Mouse (Mus musculus) lung, embryonic 16.5 days (tissue): Measurements from ENCODE around the gene Plxdc1. TPM values are rescaled to one million over a fixed set of nuclear protein-coding genes. Genes with fewer than 3 reads are reported as not detected.

Experiments used
- ATAC-seq: fragments of 200-750 bp; cut with Nextera tagmentation; 2 replicates; pipeline ENCODE4 v1.8.0; 2017; ENCODE audit warnings: low read depth, mild to moderate bottlenecking, moderate library complexity
- H3K27ac ChIP-seq: fragments of 300-500 bp; sonication (generic); 2 replicates; pipeline ENCODE4 v1.5.1; 2014; ENCODE audit warnings: mild to moderate bottlenecking, control low read depth, low read length
- H3K27me3 ChIP-seq: fragments of 300-500 bp; sonication (generic); 2 replicates; pipeline ENCODE4 v1.6.1; 2014; ENCODE audit warnings: low read depth, low read length, mixed read lengths; ENCODE audit not compliant: control insufficient read depth, insufficient read depth
- H3K36me3 ChIP-seq: fragments of 300-500 bp; sonication (generic); 2 replicates; pipeline ENCODE4 v1.6.1; 2014; ENCODE audit warnings: low read length; ENCODE audit not compliant: control insufficient read depth, insufficient read depth
- H3K4me1 ChIP-seq: fragments of 300-500 bp; sonication (generic); replicated peaks from 2 replicates; pipeline ENCODE4 v1.6.1; 2014; ENCODE audit warnings: low read length, mixed read lengths; ENCODE audit not compliant: control insufficient read depth, insufficient read depth
- H3K4me2 ChIP-seq: fragments of 300-500 bp; sonication (generic); 2 replicates; pipeline ENCODE4 v1.6.1; 2014; ENCODE audit warnings: low read depth, low read length, control low read depth
- H3K4me3 ChIP-seq: fragments of 300-500 bp; sonication (generic); 2 replicates; pipeline ENCODE4 v1.5.1; 2014; ENCODE audit warnings: mild to moderate bottlenecking, low read length, control low read depth
- H3K9ac ChIP-seq: fragments of 300-500 bp; sonication (generic); 2 replicates; pipeline ENCODE4 v1.6.1; 2014; ENCODE audit warnings: low read length, control low read depth
- H3K9me3 ChIP-seq: fragments of 300-500 bp; sonication (generic); 2 replicates; pipeline ENCODE4 v1.6.1; 2016; ENCODE audit warnings: low read length; ENCODE audit not compliant: control insufficient read depth
- WGBS: fragments of 180-500 bp; shearing (Covaris S2); extraction: QIAGEN DNeasy Blood & Tissue Kit; methylation state at CpG from one replicate; pipeline ENCODE4 v1.1.7; 2014; 5-methylcytosine and 5-hydroxymethylcytosine counted together
- microRNA-seq: library from miRNA; unstranded; fragments of <30 nt; microRNA quantifications from one replicate; pipeline ENCODE4, GENCODE M21; 2016
- polyA plus RNA-seq: library from polyadenylated mRNA; unstranded; fragments of >200 nt; fragmentation: Nextera tagmentation; extraction: Ambion mirVana; gene quantifications from 2 replicates; pipeline ENCODE4 v1.2.1, GENCODE M21; 2015

Gene Plxdc1
- polyA plus RNA-seq, 1 experiment from 2014 or later, result 1.6 TPM

DNA sequence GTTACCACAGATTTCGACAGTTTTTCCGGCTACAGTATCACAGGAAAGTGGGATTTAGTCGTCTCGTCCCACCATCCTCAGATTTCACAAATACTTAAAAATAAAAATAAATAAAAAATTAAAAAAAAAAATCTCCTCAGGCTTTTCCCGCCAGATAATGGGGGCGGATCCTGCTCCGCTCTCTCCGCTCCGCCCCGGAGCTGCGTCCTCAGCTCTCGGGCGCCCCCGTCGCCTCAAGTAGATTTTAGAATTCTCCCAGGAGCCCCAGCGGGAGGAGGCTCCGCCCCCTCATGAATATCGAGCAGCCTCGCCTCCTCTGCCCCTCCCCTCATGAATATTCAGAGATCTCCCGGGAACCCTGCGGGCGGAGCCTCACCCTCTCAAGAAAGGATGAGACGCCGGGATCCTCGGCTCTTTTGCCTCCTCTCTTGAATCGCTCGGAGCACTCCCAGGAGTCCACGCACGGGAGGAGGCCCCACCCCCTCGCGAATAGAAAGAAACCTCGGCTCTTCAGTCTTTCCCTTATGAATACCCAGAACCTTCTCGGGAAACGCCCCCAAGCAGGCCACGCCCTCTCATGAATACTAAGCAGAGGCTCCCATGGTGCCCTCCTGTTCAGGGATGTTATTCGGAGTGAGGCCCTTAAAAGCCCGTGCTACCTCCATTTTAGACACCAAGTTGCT, 102.2 kb downstream of the Plxdc1 start, which contains the start of gene Fbxo47:
Gene Fbxo47, minus strand, starts transcription at position 237 of the 683 bp plus-strand sequence.
- no peaks in the 10 kb centered on the region for H3K9me3 ChIP-seq
- ATAC-seq, result peak; percentile 97
- 0% methylated on average over 37 of the region's 37 CpGs for WGBS

DNA sequence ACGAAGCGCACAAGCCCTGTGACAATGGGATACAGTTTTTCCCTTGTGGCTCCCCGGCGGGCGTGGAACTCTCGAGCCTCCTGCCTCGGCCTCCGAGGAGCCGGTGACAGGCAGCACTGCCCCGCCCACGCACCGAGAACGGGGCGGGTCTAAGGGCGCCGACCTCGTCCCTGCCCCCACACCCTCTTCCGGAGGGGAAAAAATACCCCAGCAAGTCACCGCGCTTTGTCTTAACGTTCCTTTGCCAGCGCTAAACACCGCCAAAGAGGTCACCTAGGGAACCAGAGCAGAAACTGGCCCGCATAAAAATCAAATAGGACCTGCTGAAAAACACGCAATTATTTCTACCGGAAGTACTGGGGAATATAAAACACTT, 102.7 kb downstream of the Plxdc1 start:
- H3K27me3 ChIP-seq, result no peaks in the 10 kb centered on the region
- no peaks in the 10 kb centered on the region for H3K9me3 ChIP-seq
- peak overlapping the region; percentile 67 for H3K9ac ChIP-seq
- peak overlapping the region; percentile 67 for H3K4me2 ChIP-seq
- H3K4me1 ChIP-seq, result no peaks in the 10 kb centered on the region
- peak overlapping the region; percentile 69 for H3K4me3 ChIP-seq
- peak; percentile 51 for ATAC-seq
- H3K36me3 ChIP-seq, result no peaks in the 10 kb centered on the region
- H3K27ac ChIP-seq, result peak overlapping the region; percentile 92
- 6% methylated on average over 26 of the region's 26 CpGs for WGBS

More for the DNA sequence above, 102.2 kb downstream of the Plxdc1 start, which contains the start of gene Fbxo47:
- H3K27me3 ChIP-seq, result no peaks in the 10 kb centered on the region
- peak within 1 kb of the TSS; percentile 92 for H3K27ac ChIP-seq
- peak within 1 kb of the TSS; percentile 69 for H3K4me3 ChIP-seq
- peak within 1 kb of the TSS; percentile 67 for H3K9ac ChIP-seq
- H3K4me2 ChIP-seq, result peak within 1 kb of the TSS; percentile 67
- H3K4me1 ChIP-seq, result no peaks in the 10 kb centered on the region
- H3K36me3 ChIP-seq, result no peaks in the 10 kb centered on the region

DNA sequence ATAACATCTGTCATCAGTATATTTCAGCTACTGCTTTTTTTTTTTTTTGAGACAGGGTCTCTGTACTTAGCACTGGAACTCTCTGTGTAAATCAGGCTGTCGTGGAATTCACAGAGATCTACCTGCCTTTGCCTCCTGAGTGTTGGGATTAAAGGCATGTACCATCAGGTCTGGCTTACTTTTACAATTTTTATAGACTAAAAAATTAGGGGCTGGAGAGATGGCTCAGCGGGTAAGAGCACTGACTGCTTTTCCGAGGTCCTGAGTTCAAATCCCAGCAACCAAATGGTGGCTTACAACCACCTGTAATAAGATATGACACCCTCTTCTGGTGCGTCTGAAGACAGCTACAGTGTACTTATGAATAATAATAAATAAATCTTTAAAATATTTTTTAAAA, 105.9 kb downstream of the Plxdc1 start:
- Histone ChIP-seq H3K36me3 (no peaks in the 10 kb centered on the region), H3K4me3 (no peak overlapping the region), H3K9me3 (no peaks in the 10 kb centered on the region), H3K4me2 (no peak overlapping the region), H3K27ac (no peak overlapping the region), H3K4me1 (no peaks in the 10 kb centered on the region), H3K9ac (no peak overlapping the region), H3K27me3 (no peaks in the 10 kb centered on the region)
- no peak for ATAC-seq
- WGBS, result 90% methylated on average over 4 of the region's 4 CpGs

GRCm38 (mm10) chr11:97877341-97877740, 108.9 kb downstream of the Plxdc1 start:
- Histone ChIP-seq H3K27me3 (no peaks in the 10 kb centered on the region), H3K4me1 (no peaks in the 10 kb centered on the region), H3K4me3 (no peak overlapping the region), H3K4me2 (no peak overlapping the region), H3K27ac (no peak overlapping the region), H3K36me3 (no peaks in the 10 kb centered on the region), H3K9ac (no peak overlapping the region), H3K9me3 (no peaks in the 10 kb centered on the region)
- 60% methylated on average over 2 of the region's 2 CpGs for WGBS
- no peak for ATAC-seq

- ATAC-seq, result no peak
- H3K4me2 ChIP-seq, result no peak overlapping the region
- H3K9ac ChIP-seq, result no peak overlapping the region
- 73% methylated on average over 1 of the region's 1 CpGs for WGBS
- no peak overlapping the region for H3K4me3 ChIP-seq
- no peak overlapping the region for H3K27ac ChIP-seq
- H3K36me3 ChIP-seq, result no peaks in the 10 kb centered on the region
- H3K27me3 ChIP-seq, result no peaks in the 10 kb centered on the region
- H3K4me1 ChIP-seq, result no peaks in the 10 kb centered on the region
- H3K9me3 ChIP-seq, result no peaks in the 10 kb centered on the region
These were observed 111.8 kb downstream of the Plxdc1 start for GRCm38 (mm10) chr11:97874396-97874795.

Small RNA genes within 50 kb of the gene (microRNA-seq; reads per million reads assigned to microRNA genes)
- not detected for gene Gm22461
- gene Gm27597, result not detected

Other genes with a start within 250 kb of the Plxdc1 start
- 1.3 and 2.2 TPM in 2 replicates for gene Pip4k2b, start 241.7 kb downstream of the Plxdc1 start, polyA plus RNA-seq
- gene Cwc25, start 219.9 kb downstream of the Plxdc1 start, polyA plus RNA-seq, result 16.1 and 18.5 TPM in 2 replicates
- 0.35 TPM in 1 of 2 replicates, not detected in the other for gene 1700001P01Rik, start 210.5 kb downstream of the Plxdc1 start, polyA plus RNA-seq
- gene Rpl23, start 204.0 kb downstream of the Plxdc1 start, polyA plus RNA-seq, result 495 and 578 TPM in 2 replicates
- gene Lasp1, start 187.4 kb downstream of the Plxdc1 start, polyA plus RNA-seq, result 163 and 167 TPM in 2 replicates
- 3.1 and 3.4 TPM in 2 replicates for gene B230217C12Rik, start 145.7 kb downstream of the Plxdc1 start, polyA plus RNA-seq
- gene Fbxo47, start 102.3 kb downstream of the Plxdc1 start, polyA plus RNA-seq, result 0.36 and 0.65 TPM in 2 replicates
- 6.2 and 8.0 TPM in 2 replicates for gene Arl5c, start 9.7 kb upstream of the Plxdc1 start, polyA plus RNA-seq
- gene Cacnb1, start 36.6 kb upstream of the Plxdc1 start, polyA plus RNA-seq, result 6.4 and 6.7 TPM in 2 replicates
- 999 and 1,043 TPM in 2 replicates for gene Rpl19, start 40.3 kb upstream of the Plxdc1 start, polyA plus RNA-seq
- 0.11 and 0.29 TPM in 2 replicates for gene Stac2, start 67.0 kb upstream of the Plxdc1 start, polyA plus RNA-seq
- gene Fbxl20, start 164.0 kb upstream of the Plxdc1 start, polyA plus RNA-seq, result 13.9 and 17.0 TPM in 2 replicates
- gene Med1, start 206.8 kb upstream of the Plxdc1 start, polyA plus RNA-seq, result 58.1 and 59.2 TPM in 2 replicates
- 8.5 and 8.8 TPM in 2 replicates for gene Cdk12, start 216.6 kb upstream of the Plxdc1 start, polyA plus RNA-seq